Mouse (Mus musculus): ENCODE measurements around the gene Vsig2. TPM values are rescaled to one million over a fixed set of nuclear protein-coding genes. Genes with fewer than 3 reads are reported as not detected.

Vsig2 gene
- total RNA-seq (2021) = 1 to 10 TPM; 2.5 to 4.9 TPM
- 16.0 and 21.1 TPM in 2 replicates for polyA plus RNA-seq (2012; rRNA removed)
- long read RNA-seq = 0 reads

GRCm38 (mm10) chr9:37539170-37540025 lies at the start of gene Vsig2:
Gene Vsig2 (plus strand): TSS chr9:37539255.
- no peaks in the 10 kb centered on the region for H3K27me3 ChIP-seq (ENCODE audit: control insufficient read depth, insufficient read depth, low read length)
- H3K9ac ChIP-seq (ENCODE audit: low read depth, low read length) = no peak within 1 kb of the TSS
- H3K4me3 ChIP-seq = no peak within 1 kb of the TSS
- no peak for TF ChIP-seq POLR2A (IDR thresholded peaks at IDR 0.05; ENCODE audit: insufficient read depth, low read depth, low read length)
- TF ChIP-seq CTCF (IDR thresholded peaks at IDR 0.05) = no peak
- no peak for TF ChIP-seq EP300 (IDR thresholded peaks at IDR 0.05; ENCODE audit: insufficient read depth, low read depth, low read length)
- 59% methylated on average over 23 of the region's 23 CpGs for WGBS
- no peaks in the 10 kb centered on the region for H3K79me2 ChIP-seq (replicated peaks; ENCODE audit: control insufficient read depth, insufficient read depth, low read length)
- peaks cover 37% of the 10 kb centered on the region for H3K4me1 ChIP-seq (ENCODE audit: control insufficient read depth, insufficient read depth, low read length)
- DNase-seq = no peak
- H3K36me3 ChIP-seq (ENCODE audit: control insufficient read depth, insufficient read depth, low read length) = peaks cover 67% of the 10 kb centered on the region
- peak within 1 kb of the TSS; percentile 59; the same call in 1 of the 2 replicates for H3K27ac ChIP-seq
- intact Hi-C loops (cut with DNase I) = no loop called here

- under 1% methylated on average over 75 of the region's 75 CpGs for WGBS
- no peak for TF ChIP-seq EP300 (IDR thresholded peaks at IDR 0.05; ENCODE audit: insufficient read depth, low read depth, low read length)
- TF ChIP-seq CTCF (IDR thresholded peaks at IDR 0.05) = no peak
- TF ChIP-seq POLR2A (IDR thresholded peaks at IDR 0.05; ENCODE audit: insufficient read depth, low read depth, low read length) = no peak
- intact Hi-C loops (cut with DNase I) = loop anchor here (2.0 kb wide), 1 partner anchor 37 kb away; no protein-coding TSS in a partner anchor
- Histone ChIP-seq H3K4me1 (ENCODE audit: control insufficient read depth, insufficient read depth, low read length) (peaks cover 3% of the 10 kb centered on the region), H3K27ac (peak overlapping the region; percentile 99), H3K4me3 (peak overlapping the region; percentile 65), H3K9ac (ENCODE audit: low read depth, low read length) (peak overlapping the region; percentile 85), H3K27me3 (ENCODE audit: control insufficient read depth, insufficient read depth, low read length) (no peaks in the 10 kb centered on the region), H3K79me2 (replicated peaks; ENCODE audit: control insufficient read depth, insufficient read depth, low read length) (peaks cover 2% of the 10 kb centered on the region; the same call in 1 of the 2 replicates), H3K36me3 (ENCODE audit: control insufficient read depth, insufficient read depth, low read length) (peaks cover 2% of the 10 kb centered on the region)
- DNase-seq = peak; percentile 50 to 59
Measured at GRCm38 (mm10) chr9:37489446-37490120, 49.5 kb upstream of the Vsig2 start.

GRCm38 (mm10) chr9:37495761-37496160 lies 43.3 kb upstream of the Vsig2 start:
- H3K27me3 ChIP-seq (ENCODE audit: control insufficient read depth, insufficient read depth, low read length) = no peaks in the 10 kb centered on the region
- H3K36me3 ChIP-seq (ENCODE audit: control insufficient read depth, insufficient read depth, low read length) = no peaks in the 10 kb centered on the region
- peaks cover 2% of the 10 kb centered on the region for H3K79me2 ChIP-seq (replicated peaks; ENCODE audit: control insufficient read depth, insufficient read depth, low read length)
- no peak overlapping the region for H3K4me3 ChIP-seq
- TF ChIP-seq CTCF (IDR thresholded peaks at IDR 0.05) (no peak), EP300 (IDR thresholded peaks at IDR 0.05; ENCODE audit: insufficient read depth, low read depth, low read length) (no peak)
- H3K4me1 ChIP-seq (ENCODE audit: control insufficient read depth, insufficient read depth, low read length) = no peaks in the 10 kb centered on the region
- 81% methylated on average over 3 of the region's 3 CpGs for WGBS
- intact Hi-C loops (cut with DNase I) = no loop called here
- no peak overlapping the region for H3K27ac ChIP-seq
- H3K9ac ChIP-seq (ENCODE audit: low read depth, low read length) = no peak overlapping the region
- DNase-seq = no peak

DNA sequence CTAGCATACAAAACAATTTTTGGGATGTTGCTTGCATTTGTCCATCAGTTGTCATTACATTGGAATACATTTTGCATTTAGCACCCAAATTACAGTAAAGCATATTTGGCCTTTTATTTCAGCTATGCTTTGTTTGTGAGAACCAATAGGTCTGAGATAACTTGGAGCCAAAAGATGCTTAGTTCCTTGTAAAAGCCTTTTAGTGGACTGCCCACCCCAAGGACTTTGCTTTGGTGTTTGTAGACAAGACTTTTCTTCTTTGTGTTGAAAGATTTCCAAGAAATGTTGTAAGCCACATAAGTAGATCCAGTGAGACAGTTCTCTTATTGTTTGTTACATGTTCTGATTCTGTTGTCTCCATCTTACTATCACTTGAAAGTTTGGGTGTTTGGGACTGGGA lies 42.7 kb upstream of the Vsig2 start:
- peaks cover 2% of the 10 kb centered on the region for H3K79me2 ChIP-seq (replicated peaks; ENCODE audit: control insufficient read depth, insufficient read depth, low read length)
- no peak for DNase-seq
- intact Hi-C loops (cut with DNase I) = no loop called here
- no peaks in the 10 kb centered on the region for H3K36me3 ChIP-seq (ENCODE audit: control insufficient read depth, insufficient read depth, low read length)
- H3K4me1 ChIP-seq (ENCODE audit: control insufficient read depth, insufficient read depth, low read length) = no peaks in the 10 kb centered on the region
- TF ChIP-seq EP300 (IDR thresholded peaks at IDR 0.05; ENCODE audit: insufficient read depth, low read depth, low read length) = no peak
- TF ChIP-seq POLR2A (IDR thresholded peaks at IDR 0.05; ENCODE audit: insufficient read depth, low read depth, low read length) = no peak
- TF ChIP-seq CTCF (IDR thresholded peaks at IDR 0.05) = no peak
- H3K27ac ChIP-seq = no peak overlapping the region
- no peak overlapping the region for H3K9ac ChIP-seq (ENCODE audit: low read depth, low read length)
- no peaks in the 10 kb centered on the region for H3K27me3 ChIP-seq (ENCODE audit: control insufficient read depth, insufficient read depth, low read length)
- H3K4me3 ChIP-seq = no peak overlapping the region

DNA sequence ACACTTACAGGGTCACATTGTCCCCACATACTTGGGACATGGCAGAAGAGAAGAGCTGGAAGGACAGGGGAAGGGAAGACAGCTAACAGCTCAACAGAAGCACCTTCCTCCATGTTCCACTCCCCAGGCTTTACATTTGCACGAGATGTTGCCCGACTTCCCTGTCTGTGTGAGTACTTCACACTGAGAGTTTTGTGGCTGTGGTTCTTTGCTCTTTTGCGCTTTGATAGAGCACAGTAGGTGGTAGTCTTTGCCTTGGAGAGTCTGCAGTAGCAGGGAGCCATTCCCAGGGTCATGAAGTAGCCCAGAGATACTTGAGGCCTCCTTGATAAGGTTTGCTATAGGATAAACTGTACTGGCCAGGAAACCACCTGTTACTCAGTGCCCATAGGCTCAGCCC lies 38.9 kb upstream of the Vsig2 start:
- Histone ChIP-seq H3K79me2 (replicated peaks; ENCODE audit: control insufficient read depth, insufficient read depth, low read length) (peaks cover 2% of the 10 kb centered on the region), H3K9ac (ENCODE audit: low read depth, low read length) (no peak overlapping the region), H3K27me3 (ENCODE audit: control insufficient read depth, insufficient read depth, low read length) (no peaks in the 10 kb centered on the region), H3K36me3 (ENCODE audit: control insufficient read depth, insufficient read depth, low read length) (no peaks in the 10 kb centered on the region), H3K27ac (no peak overlapping the region), H3K4me1 (ENCODE audit: control insufficient read depth, insufficient read depth, low read length) (no peaks in the 10 kb centered on the region; the same call in 1 of the 2 replicates), H3K4me3 (no peak overlapping the region)
- TF ChIP-seq POLR2A (IDR thresholded peaks at IDR 0.05; ENCODE audit: insufficient read depth, low read depth, low read length) (no peak), CTCF (IDR thresholded peaks at IDR 0.05) (no peak), EP300 (IDR thresholded peaks at IDR 0.05; ENCODE audit: insufficient read depth, low read depth, low read length) (no peak)
- intact Hi-C loops (cut with DNase I) = no loop called here
- 73% methylated on average over 3 of the region's 3 CpGs for WGBS
- no peak for DNase-seq

DNA sequence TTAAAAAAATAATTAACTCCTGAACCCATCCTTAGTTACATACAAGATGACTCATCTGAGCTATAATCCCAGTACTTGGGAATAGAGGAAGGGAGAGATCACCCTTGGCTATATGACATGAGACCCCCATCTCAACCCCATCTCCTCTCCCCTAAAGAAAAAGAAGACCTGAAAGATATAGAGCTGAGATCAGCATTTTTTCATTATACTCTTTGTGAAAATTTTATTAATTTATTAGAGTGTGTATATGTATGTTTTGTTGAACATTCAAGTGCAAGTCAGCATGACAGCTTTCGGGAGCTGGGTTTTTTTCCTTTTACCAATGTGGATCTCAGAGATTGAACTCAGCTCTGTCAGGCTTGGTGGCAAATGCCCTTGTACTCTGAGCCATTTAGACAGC lies 37.9 kb upstream of the Vsig2 start:
- no peak overlapping the region for H3K4me3 ChIP-seq
- no peak overlapping the region for H3K27ac ChIP-seq
- H3K27me3 ChIP-seq (ENCODE audit: control insufficient read depth, insufficient read depth, low read length) = no peaks in the 10 kb centered on the region
- no peak overlapping the region for H3K9ac ChIP-seq (ENCODE audit: low read depth, low read length)
- intact Hi-C loops (cut with DNase I) = no loop called here
- no peaks in the 10 kb centered on the region; the same call in 1 of the 2 replicates for H3K4me1 ChIP-seq (ENCODE audit: control insufficient read depth, insufficient read depth, low read length)
- WGBS = 100% methylated on average over 1 of the region's 1 CpGs
- peaks cover 2% of the 10 kb centered on the region for H3K79me2 ChIP-seq (replicated peaks; ENCODE audit: control insufficient read depth, insufficient read depth, low read length)
- no peak for DNase-seq
- no peaks in the 10 kb centered on the region for H3K36me3 ChIP-seq (ENCODE audit: control insufficient read depth, insufficient read depth, low read length)
- TF ChIP-seq CTCF (IDR thresholded peaks at IDR 0.05) = no peak
- TF ChIP-seq POLR2A (IDR thresholded peaks at IDR 0.05; ENCODE audit: insufficient read depth, low read depth, low read length) = no peak
- no peak for TF ChIP-seq EP300 (IDR thresholded peaks at IDR 0.05; ENCODE audit: insufficient read depth, low read depth, low read length)
